Mouse (Mus musculus): ENCODE data around the gene Kdm8. TPM values are rescaled to one million over a fixed set of nuclear protein-coding genes. Genes with fewer than 3 reads are reported as not detected.

Gene Kdm8
- polyA plus RNA-seq, 1 experiment from 2014 or later: 19.5 TPM

Other genes starting within 250 kb of the Kdm8 start
- gene Nsmce1, start 46.9 kb downstream of the Kdm8 start, polyA plus RNA-seq (2016; fragmentation: Nextera tagmentation; extraction: Ambion mirVana): 123 and 129 TPM in 2 replicates
- 3.1 and 4.2 TPM in 2 replicates for gene Il4ra, start 107.4 kb downstream of the Kdm8 start, polyA plus RNA-seq (2016; fragmentation: Nextera tagmentation; extraction: Ambion mirVana)
- gene Il21r, start 158.8 kb downstream of the Kdm8 start, polyA plus RNA-seq (2016; fragmentation: Nextera tagmentation; extraction: Ambion mirVana): 0.19 and 0.21 TPM in 2 replicates